Mouse (Mus musculus): ENCODE measurements at regions not wholly inside any gene's neighbourhood (a gene's known extent, or its start where the extent isn't known, plus 50 kb on each side); places are given as distances from the start of the nearest gene placed in this dataset.
"Not testable (repeated sequence)": the region's sequence is repeated elsewhere in the genome, so short reads cannot be mapped to it uniquely, and the experiment has no call there.

DNA sequence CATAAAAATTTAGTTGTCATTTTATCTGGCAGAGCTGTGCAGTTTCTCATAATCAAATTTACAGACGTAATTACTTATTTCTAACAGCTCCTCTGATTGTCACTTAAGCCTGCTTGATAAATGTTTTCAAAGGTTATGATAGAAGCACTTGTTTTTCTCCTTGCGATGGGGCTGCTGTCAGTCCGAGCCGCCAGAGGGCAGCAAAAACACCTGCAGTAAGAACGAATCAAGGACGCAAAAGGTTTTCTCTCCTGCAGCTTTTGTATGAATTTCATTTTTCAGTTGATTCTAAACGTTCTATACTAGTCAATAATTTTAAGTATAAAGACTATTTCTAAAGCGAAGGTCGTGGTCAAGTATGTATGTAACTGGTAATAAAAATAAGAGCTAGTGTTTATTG, 166.1 kb downstream of the AI429214 start:
- H3K36me3 ChIP-seq (ENCODE audit: control insufficient read depth, insufficient read depth, low read length): no peaks in the 10 kb centered on the region
- no peak overlapping the region for H3K4me2 ChIP-seq (ENCODE audit: low read length)
- DNase-seq: peak; percentile 91
- H3K27me3 ChIP-seq (ENCODE audit: control insufficient read depth, insufficient read depth, low read length): no peaks in the 10 kb centered on the region
- WGBS: 9% methylated on average over 9 of the region's 9 CpGs
- no peaks in the 10 kb centered on the region for H3K4me1 ChIP-seq (ENCODE audit: control insufficient read depth, insufficient read depth, low read length)
- no peaks in the 10 kb centered on the region for H3K9me3 ChIP-seq (ENCODE audit: control insufficient read depth, low read length)
- no peak overlapping the region for H3K9ac ChIP-seq (replicated peaks; ENCODE audit: low read length)
- H3K4me3 ChIP-seq (replicated peaks; ENCODE audit: low read depth, low read length): no peak overlapping the region
- no peak overlapping the region for H3K27ac ChIP-seq (replicated peaks; ENCODE audit: low read depth, low read length)
- no peak; the same call in 1 of the 2 replicates for ATAC-seq (ENCODE audit: low FRiP score, low TSS enrichment)

DNA sequence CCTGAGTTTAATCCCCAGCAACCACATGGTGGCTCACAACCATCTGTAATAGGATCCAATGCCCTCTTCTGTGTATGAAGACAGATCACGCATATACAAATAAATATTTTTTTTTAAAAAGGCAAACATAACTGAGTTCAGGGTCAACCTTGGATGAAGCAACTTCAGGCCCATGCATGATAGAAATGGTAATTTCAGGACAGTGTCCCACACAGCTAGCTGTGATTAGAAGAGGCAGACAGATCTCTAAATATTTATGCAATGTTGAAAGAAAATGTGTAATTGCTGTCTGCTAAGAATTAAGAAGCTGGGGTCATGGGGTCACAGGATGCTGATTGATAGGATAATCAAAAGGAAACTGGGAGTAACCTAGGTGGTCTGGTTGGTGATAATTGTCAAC, 203.5 kb downstream of the AI429214 start:
- Histone ChIP-seq H3K27ac (replicated peaks; ENCODE audit: low read depth, low read length) (no peak overlapping the region), H3K27me3 (ENCODE audit: control insufficient read depth, insufficient read depth, low read length) (no peaks in the 10 kb centered on the region), H3K4me1 (ENCODE audit: control insufficient read depth, insufficient read depth, low read length) (no peaks in the 10 kb centered on the region), H3K4me3 (replicated peaks; ENCODE audit: low read depth, low read length) (no peak overlapping the region), H3K4me2 (ENCODE audit: low read length) (no peak overlapping the region), H3K9ac (replicated peaks; ENCODE audit: low read length) (no peak overlapping the region), H3K9me3 (ENCODE audit: control insufficient read depth, low read length) (no peaks in the 10 kb centered on the region), H3K36me3 (ENCODE audit: control insufficient read depth, insufficient read depth, low read length) (no peaks in the 10 kb centered on the region)
- 88% methylated on average over 1 of the region's 1 CpGs for WGBS
- no peak for ATAC-seq (ENCODE audit: low FRiP score, low TSS enrichment)
- no peak for DNase-seq

DNA sequence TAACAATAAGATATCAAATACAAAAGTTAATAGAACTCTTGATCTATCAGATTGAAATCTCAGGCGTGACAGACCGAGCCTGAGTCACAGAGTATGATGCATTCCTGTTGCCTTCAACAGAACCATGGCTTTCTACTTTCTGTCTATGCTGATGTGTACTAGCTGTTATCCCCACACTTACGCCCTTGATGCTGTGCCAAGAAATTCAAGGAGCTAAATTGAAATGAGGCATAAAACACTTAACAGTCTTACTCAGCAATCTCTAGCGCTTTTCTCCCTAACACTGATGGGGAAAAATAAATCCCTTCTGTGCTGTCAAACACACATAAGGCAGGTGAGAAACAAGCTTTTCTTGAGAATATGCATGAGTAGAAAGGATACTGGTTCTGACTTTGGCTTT, 222.5 kb downstream of the AI429214 start:
- no peak overlapping the region for H3K9ac ChIP-seq (replicated peaks; ENCODE audit: low read length)
- WGBS: 88% methylated on average over 4 of the region's 4 CpGs

DNA sequence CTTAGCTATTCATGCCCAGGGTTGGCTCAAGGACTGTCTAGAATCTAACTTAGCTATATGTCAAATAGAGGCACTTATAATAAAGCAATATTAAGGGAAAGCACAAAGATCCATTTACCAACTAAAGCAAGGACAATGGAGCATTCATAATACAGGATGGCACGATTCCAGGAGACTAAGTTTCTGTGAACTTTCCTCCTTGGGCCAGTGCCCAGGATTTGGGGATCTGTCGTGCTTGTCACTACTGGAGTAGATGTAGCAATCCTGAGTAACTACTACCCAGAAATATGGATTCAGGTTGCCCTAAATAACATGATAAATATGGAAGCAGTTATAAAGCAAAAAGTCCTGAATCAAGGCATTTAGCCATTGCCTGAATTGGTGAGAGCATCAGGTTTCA, 233.7 kb downstream of the AI429214 start:
- Histone ChIP-seq H3K9ac (replicated peaks; ENCODE audit: low read length) (no peak overlapping the region), H3K9me3 (ENCODE audit: control insufficient read depth, low read length) (no peaks in the 10 kb centered on the region), H3K27me3 (ENCODE audit: control insufficient read depth, insufficient read depth, low read length) (no peaks in the 10 kb centered on the region), H3K4me2 (ENCODE audit: low read length) (no peak overlapping the region), H3K27ac (replicated peaks; ENCODE audit: low read depth, low read length) (no peak overlapping the region), H3K4me3 (replicated peaks; ENCODE audit: low read depth, low read length) (no peak overlapping the region), H3K36me3 (ENCODE audit: control insufficient read depth, insufficient read depth, low read length) (no peaks in the 10 kb centered on the region), H3K4me1 (ENCODE audit: control insufficient read depth, insufficient read depth, low read length) (no peaks in the 10 kb centered on the region)
- DNase-seq: no peak
- ATAC-seq (ENCODE audit: low FRiP score, low TSS enrichment): no peak
- WGBS: 80% methylated on average over 2 of the region's 2 CpGs

More for the DNA sequence above, 222.5 kb downstream of the AI429214 start:
- H3K4me3 ChIP-seq (replicated peaks; ENCODE audit: low read depth, low read length): no peak overlapping the region
- no peaks in the 10 kb centered on the region for H3K27me3 ChIP-seq (ENCODE audit: control insufficient read depth, insufficient read depth, low read length)
- H3K4me2 ChIP-seq (ENCODE audit: low read length): no peak overlapping the region
- no peak for ATAC-seq (ENCODE audit: low FRiP score, low TSS enrichment)
- no peaks in the 10 kb centered on the region for H3K36me3 ChIP-seq (ENCODE audit: control insufficient read depth, insufficient read depth, low read length)
- H3K27ac ChIP-seq (replicated peaks; ENCODE audit: low read depth, low read length): no peak overlapping the region
- DNase-seq: no peak
- H3K9me3 ChIP-seq (ENCODE audit: control insufficient read depth, low read length): no peaks in the 10 kb centered on the region
- H3K4me1 ChIP-seq (ENCODE audit: control insufficient read depth, insufficient read depth, low read length): no peaks in the 10 kb centered on the region

DNA sequence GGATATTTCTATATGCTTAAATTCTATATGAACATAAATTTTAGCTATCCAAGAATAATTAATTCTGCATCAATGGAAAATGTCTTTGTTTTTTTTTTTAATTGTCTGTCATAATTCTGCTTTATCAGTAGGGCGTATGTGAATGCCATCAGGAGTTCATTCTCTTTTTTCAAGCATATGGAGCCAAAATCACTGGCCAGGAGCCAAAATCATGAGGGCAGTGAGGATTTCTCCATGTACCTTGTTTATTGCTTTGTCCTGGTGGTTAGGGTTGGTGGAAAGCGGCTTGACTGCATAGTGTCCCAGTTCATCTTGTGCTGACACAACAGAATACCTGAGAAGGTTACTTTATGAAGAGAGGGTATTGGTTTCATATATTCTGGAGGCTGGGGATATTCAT, 243.9 kb downstream of the AI429214 start:
- no peak overlapping the region for H3K4me3 ChIP-seq (replicated peaks; ENCODE audit: low read depth, low read length)
- no peaks in the 10 kb centered on the region for H3K4me1 ChIP-seq (ENCODE audit: control insufficient read depth, insufficient read depth, low read length)
- H3K4me2 ChIP-seq (ENCODE audit: low read length): no peak overlapping the region
- no peak overlapping the region for H3K27ac ChIP-seq (replicated peaks; ENCODE audit: low read depth, low read length)
- no peaks in the 10 kb centered on the region for H3K9me3 ChIP-seq (ENCODE audit: control insufficient read depth, low read length)
- WGBS: 93% methylated on average over 2 of the region's 2 CpGs
- no peak for DNase-seq
- H3K27me3 ChIP-seq (ENCODE audit: control insufficient read depth, insufficient read depth, low read length): no peaks in the 10 kb centered on the region
- no peak; the same call in 1 of the 2 replicates for ATAC-seq (ENCODE audit: low FRiP score, low TSS enrichment)
- H3K36me3 ChIP-seq (ENCODE audit: control insufficient read depth, insufficient read depth, low read length): no peaks in the 10 kb centered on the region
- H3K9ac ChIP-seq (replicated peaks; ENCODE audit: low read length): no peak overlapping the region

DNA sequence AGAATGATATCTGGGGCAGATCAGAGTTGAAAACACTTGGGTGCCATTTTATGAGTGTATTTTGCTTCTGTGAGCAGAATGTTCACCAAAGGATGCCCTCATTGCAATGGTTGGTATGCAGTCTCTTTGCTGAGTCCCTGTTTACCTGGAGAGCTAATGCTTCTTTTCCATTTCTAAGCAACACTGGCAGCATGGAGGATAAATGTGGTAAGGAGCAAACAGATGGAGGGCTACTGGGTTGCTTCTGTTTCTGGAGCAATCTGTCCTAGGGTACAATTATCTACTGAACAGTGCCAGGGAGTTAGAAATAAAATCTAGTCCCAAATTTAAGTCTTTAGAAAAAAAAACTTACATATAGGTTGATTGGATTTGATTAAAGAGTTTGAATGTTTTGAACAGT, 245.9 kb downstream of the AI429214 start:
- Histone ChIP-seq H3K27me3 (ENCODE audit: control insufficient read depth, insufficient read depth, low read length) (no peaks in the 10 kb centered on the region), H3K27ac (replicated peaks; ENCODE audit: low read depth, low read length) (no peak overlapping the region), H3K4me2 (ENCODE audit: low read length) (no peak overlapping the region), H3K4me3 (replicated peaks; ENCODE audit: low read depth, low read length) (no peak overlapping the region), H3K36me3 (ENCODE audit: control insufficient read depth, insufficient read depth, low read length) (no peaks in the 10 kb centered on the region), H3K9me3 (ENCODE audit: control insufficient read depth, low read length) (no peaks in the 10 kb centered on the region), H3K9ac (replicated peaks; ENCODE audit: low read length) (no peak overlapping the region), H3K4me1 (ENCODE audit: control insufficient read depth, insufficient read depth, low read length) (no peaks in the 10 kb centered on the region)
- ATAC-seq (ENCODE audit: low FRiP score, low TSS enrichment) (no peak), DNase-seq (no peak)

DNA sequence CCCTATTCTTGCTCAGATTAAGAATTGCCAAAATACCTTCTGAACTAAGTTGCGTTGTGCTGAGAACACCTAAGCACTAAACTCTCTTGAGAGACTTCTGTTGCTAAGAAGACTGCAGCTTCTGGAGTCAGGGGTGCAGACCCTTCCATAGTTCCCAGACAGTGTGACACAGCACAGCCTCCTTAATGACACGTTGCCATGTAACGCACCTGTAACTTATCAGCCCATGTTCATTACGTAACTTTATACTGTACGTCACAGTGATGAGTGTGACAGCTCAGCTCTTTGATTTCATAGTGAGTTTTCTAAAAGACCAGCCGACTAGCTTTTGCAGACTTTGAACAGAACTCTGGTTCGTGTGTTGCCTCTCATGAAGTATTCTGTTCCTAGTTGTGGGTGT, 257.8 kb downstream of the AI429214 start:
- not testable (repeated sequence) for H3K9me3 ChIP-seq (ENCODE audit: control insufficient read depth, low read length); H3K4me1 ChIP-seq (ENCODE audit: control insufficient read depth, insufficient read depth, low read length); H3K27me3 ChIP-seq (ENCODE audit: control insufficient read depth, insufficient read depth, low read length); H3K9ac ChIP-seq (replicated peaks; ENCODE audit: low read length); DNase-seq; ATAC-seq (ENCODE audit: low FRiP score, low TSS enrichment); H3K4me3 ChIP-seq (replicated peaks; ENCODE audit: low read depth, low read length); H3K36me3 ChIP-seq (ENCODE audit: control insufficient read depth, insufficient read depth, low read length); H3K4me2 ChIP-seq (ENCODE audit: low read length); H3K27ac ChIP-seq (replicated peaks; ENCODE audit: low read depth, low read length)
- 92% methylated on average over 7 of the region's 7 CpGs for WGBS

DNA sequence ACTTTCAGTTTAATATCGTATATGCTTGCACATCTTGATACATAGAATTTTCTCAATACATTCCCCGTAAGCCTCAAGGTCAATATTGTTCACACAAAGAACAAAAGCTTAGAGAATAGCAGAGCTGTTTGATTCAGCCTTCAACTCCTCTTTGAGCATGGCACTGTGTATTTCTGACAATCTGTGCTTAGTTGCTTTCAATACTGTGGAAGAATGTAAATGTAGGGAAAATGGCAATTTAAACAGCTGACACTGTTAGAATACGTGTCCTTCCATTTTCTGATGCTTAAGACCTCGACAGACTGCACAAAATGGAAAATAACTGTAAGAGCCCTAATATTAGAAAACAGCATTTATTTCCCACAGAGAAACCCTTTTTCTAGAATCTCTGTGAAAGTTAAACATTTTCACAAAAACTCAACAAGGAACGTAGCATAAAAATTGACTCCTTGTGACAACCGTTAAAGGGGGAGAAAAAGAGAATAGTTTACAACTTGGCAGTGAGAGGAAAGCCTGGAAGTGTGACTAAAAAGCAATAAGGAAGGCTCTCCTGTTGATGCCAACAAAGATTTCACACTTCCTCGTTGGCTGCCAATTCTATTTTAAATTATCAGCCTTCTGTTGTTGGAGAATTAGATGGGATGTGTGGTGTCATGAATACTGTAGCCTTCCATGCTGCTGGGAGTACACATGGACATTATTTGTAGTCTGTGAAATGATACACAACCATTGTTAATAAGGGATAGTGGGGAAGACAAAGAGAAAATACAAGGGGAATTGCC, 297.9 kb downstream of the AI429214 start:
- no peak overlapping the region for H3K27ac ChIP-seq (replicated peaks; ENCODE audit: low read depth, low read length)

More for the DNA sequence above, 297.9 kb downstream of the AI429214 start:
- peak; percentile 80 for ATAC-seq (ENCODE audit: low FRiP score, low TSS enrichment)
- peak; percentile 67 for DNase-seq
- Histone ChIP-seq H3K9me3 (ENCODE audit: control insufficient read depth, low read length) (no peaks in the 10 kb centered on the region; the same call in 1 of the 2 replicates), H3K4me2 (ENCODE audit: low read length) (no peak overlapping the region), H3K4me3 (replicated peaks; ENCODE audit: low read depth, low read length) (no peak overlapping the region), H3K27me3 (ENCODE audit: control insufficient read depth, insufficient read depth, low read length) (no peaks in the 10 kb centered on the region), H3K36me3 (ENCODE audit: control insufficient read depth, insufficient read depth, low read length) (no peaks in the 10 kb centered on the region), H3K9ac (replicated peaks; ENCODE audit: low read length) (no peak overlapping the region), H3K4me1 (ENCODE audit: control insufficient read depth, insufficient read depth, low read length) (peaks cover 2% of the 10 kb centered on the region; the same call in 1 of the 2 replicates)
- 21% methylated on average over 7 of the region's 7 CpGs for WGBS
